Mouse (Mus musculus): ENCODE data around the gene Sh3bp5l.

- TF ChIP-seq ETS1 (IDR thresholded peaks at IDR 0.05; ENCODE audit: low read depth, low read length), result no peak
- TF ChIP-seq EP300 (IDR thresholded peaks at IDR 0.05; ENCODE audit: low read depth in 1 of 2, low read length in 2 of 2), result no peak
These were observed 1.0 kb downstream of the Sh3bp5l start for GRCm38 (mm10) chr11:58331546-58331945.
